ENCODE assay signal across 34 mouse cellular contexts in genomic region chr11:101616104-101616503, GRCm38 (mm10). TPM values are rescaled to one million over a fixed set of nuclear protein-coding genes. Genes with fewer than 3 reads are reported as not detected.
A peak's percentile ranks its signal among the peaks of the same experiment; 100 is the strongest.
DNase-seq lines count a peak whose midpoint lies in the region; ATAC-seq and TF ChIP-seq lines count a peak whose summit lies in the region.
"Had no signal": no experiment of that assay in that cellular context is flagged by ENCODE, and none has a peak within 500 bp of the region (broad histone marks: within the 10 kb centered on the region; RNA-seq: fewer than 3 reads in every experiment).

No protein-coding gene starts in this region.

- H3K9me3 ChIP-seq in forebrain, embryonic 13.5 days (replicated peaks), result no peaks in the 10 kb centered on the region
- no peaks in the 10 kb centered on the region for H3K9me3 ChIP-seq in forebrain, embryonic 10.5 days
- H3K9me3 ChIP-seq in forebrain, embryonic 16.5 days (ENCODE audit: control insufficient read depth, low read length), result no peaks in the 10 kb centered on the region
- H3K9me3 ChIP-seq in forebrain, postnatal 0 days (ENCODE audit: low read length), result no peaks in the 10 kb centered on the region
- no peaks in the 10 kb centered on the region for H3K9me3 ChIP-seq in liver, embryonic 14.5 days (ENCODE audit: control insufficient read depth, low read length)
- H3K9me3 ChIP-seq: embryonic facial prominence, embryonic 10.5 days; embryonic facial prominence, embryonic 13.5 days; heart, embryonic 12.5 days; heart, embryonic 15.5 days had no signal

- no peaks in the 10 kb centered on the region for H3K36me3 ChIP-seq in forebrain, embryonic 13.5 days (ENCODE audit: poor library complexity, severe bottlenecking)
- no peaks in the 10 kb centered on the region for H3K36me3 ChIP-seq in forebrain, embryonic 10.5 days (replicated peaks)
- no peaks in the 10 kb centered on the region for H3K36me3 ChIP-seq in forebrain, embryonic 16.5 days (ENCODE audit: control insufficient read depth, insufficient read depth)
- no peaks in the 10 kb centered on the region for H3K36me3 ChIP-seq in forebrain, postnatal 0 days (ENCODE audit: insufficient read depth)
- H3K36me3 ChIP-seq in liver, embryonic 14.5 days (replicated peaks; ENCODE audit: control insufficient read depth, insufficient read depth, low read depth), result no peaks in the 10 kb centered on the region
- H3K36me3 ChIP-seq: embryonic facial prominence, embryonic 10.5 days; embryonic facial prominence, embryonic 13.5 days; heart, embryonic 12.5 days; heart, embryonic 15.5 days had no signal

- ATAC-seq in forebrain, embryonic 13.5 days, result no peak
- ATAC-seq in forebrain, embryonic 16.5 days, result no peak
- ATAC-seq in forebrain, postnatal 0 days, result no peak
- peak; percentile 59 for ATAC-seq in liver, embryonic 14.5 days (ENCODE audit: insufficient read depth)
- ATAC-seq: activated CD4-positive, CD25-positive, alpha-beta regulatory T cell, adult 4 months; inflammation-experienced regulatory T-cells, adult 6 months; intestine, postnatal 0 days had no signal

- DNase-seq in forebrain, embryonic 10.5 days (ENCODE audit: extremely low spot score, low spot score), result no peak
- DNase-seq in forebrain, postnatal 0 days, result no peak
- DNase-seq in c-Kit-negative CD71-positive TER-119-positive erythroid progenitor cells, embryonic 14.5 days (ENCODE audit: low read depth, low spot score), result peak; percentile 20
- DNase-seq in liver, embryonic 14.5 days (ENCODE audit: low read depth in 3 of 3, low spot score in 3 of 3), result peak in 1 of 3 experiments; percentile 24
- DNase-seq in heart, postnatal 25 days (ENCODE audit: low spot score), result no peak
- DNase-seq in gastrocnemius, adult 2 months, result no peak
- DNase-seq: adrenal gland, adult 8-10 months; adrenal gland, postnatal 25 days; cerebellum, adult 11 months; cerebellum, adult 2 months; cerebellum, adult 9-11 months; cerebellum, postnatal 25 days; gastrocnemius, postnatal 25 days; heart, adult 18-20 months; heart, postnatal 10 days; heart, postnatal 4 days had no signal

- peaks cover 43% of the 10 kb centered on the region for H3K4me1 ChIP-seq in forebrain, embryonic 13.5 days
- peaks cover 47% of the 10 kb centered on the region for H3K4me1 ChIP-seq in forebrain, embryonic 10.5 days
- H3K4me1 ChIP-seq in forebrain, embryonic 16.5 days (replicated peaks; ENCODE audit: control insufficient read depth, insufficient read depth, low read length), result peaks cover 27% of the 10 kb centered on the region
- H3K4me1 ChIP-seq in forebrain, postnatal 0 days (ENCODE audit: insufficient read depth), result peaks cover 18% of the 10 kb centered on the region
- peaks cover 35 to 43% of the 10 kb centered on the region in 2 experiments for H3K4me1 ChIP-seq in liver, embryonic 14.5 days (replicated peaks; ENCODE audit: control insufficient read depth in 2 of 2, insufficient read depth in 2 of 2, low read length in 1 of 2)

- 93% methylated on average over 8 of the region's 8 CpGs for WGBS in forebrain, embryonic 13.5 days
- 95% methylated on average over 8 of the region's 8 CpGs for WGBS in forebrain, embryonic 10.5 days
- 96% methylated on average over 8 of the region's 8 CpGs for WGBS in forebrain, embryonic 16.5 days
- WGBS in forebrain, postnatal 0 days, result 92% methylated on average over 8 of the region's 8 CpGs
- WGBS in liver, embryonic 14.5 days (ENCODE audit: insufficient replicate concordance), result 43% methylated on average over 8 of the region's 8 CpGs

- no peak for TF ChIP-seq EP300 in liver, embryonic 14.5 days (IDR thresholded peaks at IDR 0.05; ENCODE audit: low read depth)

- TF ChIP-seq CTCF in forebrain, postnatal 0 days (IDR thresholded peaks at IDR 0.05; ENCODE audit: low read depth), result no peak
- TF ChIP-seq CTCF in liver, embryonic 14.5 days (IDR thresholded peaks at IDR 0.05; ENCODE audit: low read depth), result no peak
- no peak for TF ChIP-seq CTCF in gastrocnemius, adult 2 months (IDR thresholded peaks at IDR 0.05)

- no peaks in the 10 kb centered on the region for H3K27me3 ChIP-seq in forebrain, embryonic 13.5 days
- no peaks in the 10 kb centered on the region for H3K27me3 ChIP-seq in forebrain, embryonic 10.5 days (ENCODE audit: poor library complexity, severe bottlenecking)
- H3K27me3 ChIP-seq in forebrain, embryonic 16.5 days (replicated peaks; ENCODE audit: control insufficient read depth, insufficient read depth, low read length), result no peaks in the 10 kb centered on the region
- H3K27me3 ChIP-seq in forebrain, postnatal 0 days (ENCODE audit: insufficient read depth, low read length), result no peaks in the 10 kb centered on the region
- H3K27me3 ChIP-seq in liver, embryonic 14.5 days (ENCODE audit: control insufficient read depth, insufficient read depth, low read length), result no peaks in the 10 kb centered on the region
- H3K27me3 ChIP-seq: embryonic facial prominence, embryonic 13.5 days; heart, embryonic 15.5 days had no signal

- H3K9ac ChIP-seq in forebrain, embryonic 13.5 days, result no peak overlapping the region
- no peak overlapping the region for H3K9ac ChIP-seq in forebrain, embryonic 16.5 days (replicated peaks; ENCODE audit: low read depth, low read length)
- H3K9ac ChIP-seq in forebrain, postnatal 0 days, result no peak overlapping the region
- no peak overlapping the region; the same call in 1 of the 2 replicates for H3K9ac ChIP-seq in liver, embryonic 14.5 days (replicated peaks)
- H3K9ac ChIP-seq: embryonic facial prominence, embryonic 13.5 days; heart, embryonic 12.5 days; heart, embryonic 15.5 days; hindbrain, embryonic 14.5 days had no signal

- peak overlapping the region; percentile 35 for H3K27ac ChIP-seq in forebrain, embryonic 13.5 days
- no peak overlapping the region for H3K27ac ChIP-seq in forebrain, embryonic 10.5 days
- 0 out of 2 replicates have a peak overlapping the region, but pooled peaks have one; percentile 6 for H3K27ac ChIP-seq in forebrain, embryonic 16.5 days (ENCODE audit: low read length)
- H3K27ac ChIP-seq in forebrain, postnatal 0 days (ENCODE audit: low read depth, low read length), result no peak overlapping the region
- peak overlapping the region; percentile 48 for H3K27ac ChIP-seq in liver, embryonic 14.5 days
- H3K27ac ChIP-seq in gastrocnemius, adult 2 months, result no peak overlapping the region
- H3K27ac ChIP-seq: embryonic facial prominence, embryonic 13.5 days; heart, embryonic 15.5 days; hindbrain, embryonic 14.5 days; hindbrain, postnatal 0 days had no signal

- intact Hi-C loops in heart, postnatal 25 days (cut with DNase I), result no loop called here
- intact Hi-C loops in gastrocnemius, adult 2 months (cut with DNase I), result no loop called here

- no peak overlapping the region for H3K4me3 ChIP-seq in forebrain, embryonic 13.5 days
- no peak overlapping the region for H3K4me3 ChIP-seq in forebrain, embryonic 10.5 days
- H3K4me3 ChIP-seq in forebrain, embryonic 16.5 days (replicated peaks; ENCODE audit: low read length), result no peak overlapping the region
- no peak overlapping the region for H3K4me3 ChIP-seq in forebrain, postnatal 0 days (ENCODE audit: low read depth, low read length)
- H3K4me3 ChIP-seq in liver, embryonic 14.5 days (ENCODE audit: insufficient read depth in 1 of 2, low read depth in 2 of 2, low read length in 2 of 2), result no peak overlapping the region
- H3K4me3 ChIP-seq in gastrocnemius, adult 2 months, result no peak overlapping the region
- H3K4me3 ChIP-seq: embryonic facial prominence, embryonic 13.5 days; heart, embryonic 12.5 days; heart, embryonic 15.5 days had no signal

- no peak overlapping the region; the same call in 1 of the 2 replicates for H3K4me2 ChIP-seq in forebrain, embryonic 13.5 days
- H3K4me2 ChIP-seq in forebrain, embryonic 16.5 days (ENCODE audit: low read length), result no peak overlapping the region
- no peak overlapping the region for H3K4me2 ChIP-seq in forebrain, postnatal 0 days (ENCODE audit: low read depth)
- H3K4me2 ChIP-seq in liver, embryonic 14.5 days (ENCODE audit: low read depth), result peak overlapping the region; percentile 23
- H3K4me2 ChIP-seq: embryonic facial prominence, embryonic 13.5 days; heart, embryonic 12.5 days; heart, embryonic 15.5 days; hindbrain, embryonic 14.5 days had no signal

RNA-seq across cellular contexts. Expression of gene Rdm1, which starts 10.9 kb away (rescaled TPM):
- polyA plus RNA-seq in forebrain, embryonic 13.5 days (2015; fragmentation: Nextera tagmentation; extraction: Ambion mirVana), result 48.9 and 52.6 TPM in 2 replicates
- polyA plus RNA-seq in forebrain, embryonic 10.5 days (2016; fragmentation: Nextera tagmentation; extraction: Ambion mirVana), result 30.7 and 33.9 TPM in 2 replicates
- polyA plus RNA-seq in forebrain, embryonic 16.5 days (2015; fragmentation: Nextera tagmentation; extraction: Ambion mirVana), result 21.9 and 32.2 TPM in 2 replicates
- total RNA-seq in forebrain, postnatal 0 days (2014; rRNA removed), result 4.4 and 5.2 TPM in 2 replicates
- 8.6 and 9.0 TPM in 2 replicates for polyA plus RNA-seq in forebrain, postnatal 0 days (2015; fragmentation: Nextera tagmentation; extraction: Ambion mirVana)
- polyA plus RNA-seq in liver, embryonic 14.5 days (2012; rRNA removed), result 3.8 and 5.7 TPM in 2 replicates
- polyA plus RNA-seq in liver, embryonic 14.5 days (2014; fragmentation: Nextera tagmentation; extraction: Ambion mirVana), result 9.4 and 10.4 TPM in 2 replicates
- total RNA-seq in heart, postnatal 25 days (2021), result 10 to 100 TPM; 39.1 to 39.3 TPM
- 10 to 100 TPM; 24.2 to 27.4 TPM for total RNA-seq in gastrocnemius, adult 2 months (2021)

RNA-seq across cellular contexts. Expression of gene Gm11634, which starts 17.0 kb away (rescaled TPM):
- polyA plus RNA-seq in forebrain, embryonic 13.5 days (2015; fragmentation: Nextera tagmentation; extraction: Ambion mirVana), result not detected in 2 replicates
- polyA plus RNA-seq in forebrain, embryonic 10.5 days (2016; fragmentation: Nextera tagmentation; extraction: Ambion mirVana), result not detected in 2 replicates
- not detected in 2 replicates for polyA plus RNA-seq in forebrain, embryonic 16.5 days (2015; fragmentation: Nextera tagmentation; extraction: Ambion mirVana)
- total RNA-seq in forebrain, postnatal 0 days (2014; rRNA removed), result not detected in 2 replicates
- polyA plus RNA-seq in forebrain, postnatal 0 days (2015; fragmentation: Nextera tagmentation; extraction: Ambion mirVana), result not detected in 2 replicates
- polyA plus RNA-seq in liver, embryonic 14.5 days (2012; rRNA removed), result not detected in 2 replicates
- not detected in 2 replicates for polyA plus RNA-seq in liver, embryonic 14.5 days (2014; fragmentation: Nextera tagmentation; extraction: Ambion mirVana)
- total RNA-seq in heart, postnatal 25 days (2021), result not detected
- total RNA-seq in gastrocnemius, adult 2 months (2021), result not detected
- total RNA-seq: adrenal gland, adult 8-10 months; adrenal gland, postnatal 25 days; common myeloid progenitor, adult 5-6 weeks; ES-E14; gastrocnemius, adult 8-10 months; gastrocnemius, postnatal 25 days; heart, adult 18-20 months; heart, postnatal 10 days; heart, postnatal 4 days; hindbrain, postnatal 0 days had no signal
- polyA plus RNA-seq: activated CD4-positive, CD25-positive, alpha-beta regulatory T cell, adult 4 months; brain, embryonic 14.5 days; cerebellum, adult 2 months; embryonic facial prominence, embryonic 10.5 days; embryonic facial prominence, embryonic 13.5 days; erythroblast, embryonic 14.5 days; frontal cortex, adult 2 months; heart, embryonic 12.5 days; heart, embryonic 15.5 days; hindbrain, embryonic 11.5 days; hindbrain, embryonic 14.5 days; hindbrain, postnatal 0 days had no signal

RNA-seq across cellular contexts. Expression of gene Tmem106a, which starts 34.1 kb away (rescaled TPM):
- polyA plus RNA-seq in forebrain, embryonic 13.5 days (2015; fragmentation: Nextera tagmentation; extraction: Ambion mirVana), result 1.1 and 1.3 TPM in 2 replicates
- 1.5 and 1.8 TPM in 2 replicates for polyA plus RNA-seq in forebrain, embryonic 10.5 days (2016; fragmentation: Nextera tagmentation; extraction: Ambion mirVana)
- polyA plus RNA-seq in forebrain, embryonic 16.5 days (2015; fragmentation: Nextera tagmentation; extraction: Ambion mirVana), result 1.9 and 2.4 TPM in 2 replicates
- 0.77 and 3.5 TPM in 2 replicates for total RNA-seq in forebrain, postnatal 0 days (2014; rRNA removed)
- polyA plus RNA-seq in forebrain, postnatal 0 days (2015; fragmentation: Nextera tagmentation; extraction: Ambion mirVana), result 2.5 and 3.4 TPM in 2 replicates
- polyA plus RNA-seq in liver, embryonic 14.5 days (2012; rRNA removed), result 5.7 and 7.3 TPM in 2 replicates
- polyA plus RNA-seq in liver, embryonic 14.5 days (2014; fragmentation: Nextera tagmentation; extraction: Ambion mirVana), result 5.4 and 7.5 TPM in 2 replicates
- 1 to 10 TPM; 3.6 to 3.8 TPM for total RNA-seq in heart, postnatal 25 days (2021)
- total RNA-seq in gastrocnemius, adult 2 months (2021), result 1 to 10 TPM; 1.0 to 2.6 TPM

RNA-seq across cellular contexts. Expression of gene Arl4d, which starts 49.2 kb away (rescaled TPM):
- 32.5 and 40.6 TPM in 2 replicates for polyA plus RNA-seq in forebrain, embryonic 13.5 days (2015; fragmentation: Nextera tagmentation; extraction: Ambion mirVana)
- 2.4 and 3.1 TPM in 2 replicates for polyA plus RNA-seq in forebrain, embryonic 10.5 days (2016; fragmentation: Nextera tagmentation; extraction: Ambion mirVana)
- polyA plus RNA-seq in forebrain, embryonic 16.5 days (2015; fragmentation: Nextera tagmentation; extraction: Ambion mirVana), result 36.5 and 42.2 TPM in 2 replicates
- total RNA-seq in forebrain, postnatal 0 days (2014; rRNA removed), result 22.5 and 28.3 TPM in 2 replicates
- 13.4 and 15.7 TPM in 2 replicates for polyA plus RNA-seq in forebrain, postnatal 0 days (2015; fragmentation: Nextera tagmentation; extraction: Ambion mirVana)
- 0.48 and 0.84 TPM in 2 replicates for polyA plus RNA-seq in liver, embryonic 14.5 days (2012; rRNA removed)
- 0.46 and 0.72 TPM in 2 replicates for polyA plus RNA-seq in liver, embryonic 14.5 days (2014; fragmentation: Nextera tagmentation; extraction: Ambion mirVana)
- 10 to 100 TPM; 21.6 to 31.0 TPM for total RNA-seq in heart, postnatal 25 days (2021)
- total RNA-seq in gastrocnemius, adult 2 months (2021), result 10 to 100 TPM in 1 of 2 experiments, 1 to 10 TPM in 1; 6.7 to 13.1 TPM

Comparison
In these comparisons a context has a peak if more than half of its experiments do, and no peak if none do; other contexts are left out.
1. H3K27ac ChIP-seq: peak in forebrain, embryonic 13.5 days (single experiment), forebrain, embryonic 16.5 days (single experiment) and liver, embryonic 14.5 days (single experiment); none in forebrain, embryonic 10.5 days (single experiment), forebrain, postnatal 0 days (single experiment) and gastrocnemius, adult 2 months (single experiment).